Mouse (Mus musculus) Muller cell, postnatal 12 days (primary cell): ENCODE data around the gene Ctsj.
"Not testable (repeated sequence)": the region's sequence is repeated elsewhere in the genome, so short reads cannot be mapped to it uniquely, and the experiment has no call there.

Experiments
- DNase-seq: peaks from one replicate; pipeline ENCODE4 v3.0.0-alpha.2; 2015; ENCODE audit errors: inconsistent ontology term

Gene Ctsj

DNA sequence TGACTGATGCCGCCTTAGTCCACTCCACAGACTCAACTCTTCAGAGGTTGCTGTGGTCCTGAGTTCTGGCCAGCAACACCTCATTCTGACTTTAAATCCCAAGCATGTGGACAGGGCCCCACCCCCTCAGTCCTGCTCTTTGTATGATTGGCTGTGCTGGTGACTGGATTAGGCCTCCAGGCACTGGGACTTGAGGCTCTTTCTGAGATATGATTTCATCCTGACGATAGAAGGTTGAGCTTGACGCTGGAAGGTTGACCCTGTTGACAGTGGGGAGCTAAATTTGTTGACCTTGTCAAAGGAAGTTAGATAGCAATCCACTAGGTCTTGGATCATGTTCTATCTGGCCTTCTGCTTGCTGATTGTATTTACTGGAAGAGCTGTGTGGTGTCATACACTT is at the start of gene Ctsj:
TSS of gene Ctsj (minus strand) at position 101 of the 400 bp plus-strand sequence.
- no peak for DNase-seq

DNA sequence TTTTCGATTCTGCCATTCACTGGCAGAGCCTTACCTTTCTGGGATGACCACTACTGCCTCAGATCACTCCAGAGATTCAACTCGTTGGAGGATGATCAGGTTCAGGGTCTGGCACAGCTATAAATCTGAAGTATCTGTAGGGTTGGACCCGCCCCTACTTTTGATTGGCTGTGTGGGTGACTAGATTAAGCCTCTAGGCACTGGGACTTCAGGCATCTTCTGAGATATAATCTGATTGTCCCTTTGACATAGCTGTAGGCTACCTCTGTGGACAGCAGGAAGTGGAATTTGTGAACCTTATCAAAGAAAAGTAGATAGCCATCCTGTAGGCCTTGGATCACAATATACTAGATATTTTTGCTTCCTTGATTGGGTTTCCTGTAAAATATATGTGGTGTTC is 34.8 kb upstream of the Ctsj start, which contains the start of gene Ctsq:
TSS of gene Ctsq (minus strand) at position 101 of the 400 bp plus-strand sequence.
- DNase-seq, result no peak

DNA sequence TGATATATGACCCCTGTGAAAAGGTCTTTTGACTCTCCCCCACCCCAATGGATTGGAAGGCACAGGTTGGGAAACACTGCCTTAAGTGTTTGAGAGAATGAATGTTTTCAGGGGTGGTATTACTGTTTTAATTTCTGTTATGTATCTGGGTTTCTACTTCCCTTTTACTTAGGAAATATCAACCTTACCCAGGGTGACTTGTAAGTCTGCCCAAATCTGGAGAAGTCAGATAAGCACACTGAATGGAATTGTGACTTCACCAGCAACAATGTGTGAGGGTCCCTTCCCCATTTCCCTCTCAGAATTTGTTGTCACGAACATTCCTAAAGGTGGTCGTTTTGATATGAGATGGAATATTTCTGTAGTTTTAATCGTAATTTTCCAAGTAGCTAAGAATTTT is 17.0 kb upstream of the Ctsj start:
- DNase-seq, result no peak

DNA sequence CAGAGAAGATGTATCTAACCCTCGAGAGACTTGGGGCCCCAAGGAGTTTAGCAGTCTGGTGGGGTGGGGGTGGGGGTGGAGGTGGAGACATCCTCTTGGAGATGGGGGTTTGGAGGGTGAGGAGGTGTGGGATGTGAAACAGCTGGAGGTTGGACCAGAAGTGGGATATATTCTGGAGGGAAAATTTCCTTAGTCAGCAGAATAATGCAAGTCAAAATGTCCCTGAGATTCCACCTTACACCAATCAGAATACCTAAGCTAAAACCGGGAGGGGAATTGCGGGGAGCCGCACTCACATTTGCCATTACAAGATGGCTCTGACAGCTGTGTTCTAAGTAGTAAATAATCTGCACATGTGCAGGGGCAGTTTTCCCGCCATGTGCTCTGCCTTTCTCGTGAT is 16.1 kb upstream of the Ctsj start:
- no peak for DNase-seq

DNA sequence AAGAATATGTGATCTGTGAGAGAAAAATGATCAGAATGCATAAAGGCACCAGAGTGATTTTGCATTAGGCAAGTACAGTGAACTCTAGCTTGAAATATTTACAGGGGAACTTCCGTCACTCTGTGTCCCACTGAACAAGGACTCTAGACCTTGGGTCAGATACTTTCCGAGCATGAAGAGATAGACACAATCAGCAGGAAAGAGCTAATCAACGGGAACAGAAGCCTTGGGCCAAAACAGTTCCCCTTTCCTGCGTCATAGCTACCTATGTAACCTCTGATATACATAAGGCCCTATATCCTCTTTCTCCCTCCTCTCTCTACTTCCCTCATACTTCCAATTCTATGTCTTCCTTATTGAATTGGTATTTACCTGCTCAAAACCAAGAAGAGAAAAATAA is 4.4 kb upstream of the Ctsj start:
- DNase-seq, result no peak

DNA sequence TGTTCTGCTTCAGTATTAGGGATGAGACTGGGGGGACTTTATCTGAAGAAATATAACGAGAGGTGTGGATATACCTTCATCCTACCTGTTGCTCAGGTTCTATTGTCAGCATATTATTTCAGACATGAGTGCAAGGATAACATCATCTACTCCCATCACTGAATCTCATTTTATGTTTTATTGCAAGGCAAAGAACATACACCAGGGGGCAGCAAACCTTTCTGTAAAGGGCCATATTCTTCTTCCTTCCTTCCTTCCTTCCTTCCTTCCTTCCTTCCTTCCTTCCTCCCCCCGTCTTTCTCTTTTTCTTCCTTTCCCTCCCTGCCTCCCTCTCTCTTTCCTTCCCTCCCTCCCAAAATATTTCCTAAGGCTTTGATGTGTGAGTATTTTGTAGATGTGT is 8.2 kb downstream of the Ctsj start:
- no peak for DNase-seq

DNA sequence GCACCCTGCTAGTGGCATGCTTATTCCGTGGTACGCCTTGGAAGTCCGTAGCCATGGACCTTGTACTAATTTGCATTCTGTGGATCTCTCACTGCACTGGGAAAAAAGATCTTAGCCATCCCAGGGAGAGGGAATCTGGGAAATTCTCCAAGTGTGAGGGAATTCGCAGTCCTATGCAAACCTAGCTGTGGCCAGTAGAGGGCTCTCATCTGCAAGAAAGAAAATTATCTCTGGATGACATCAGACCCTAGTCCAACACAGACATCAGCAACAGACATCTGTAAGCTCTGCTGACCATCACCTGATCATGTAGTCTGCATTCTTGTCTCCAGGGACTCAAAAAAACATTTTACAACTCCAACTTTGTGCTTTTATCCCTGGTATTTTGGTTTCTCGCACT is 18.8 kb downstream of the Ctsj start:
- not testable (repeated sequence) for DNase-seq

DNA sequence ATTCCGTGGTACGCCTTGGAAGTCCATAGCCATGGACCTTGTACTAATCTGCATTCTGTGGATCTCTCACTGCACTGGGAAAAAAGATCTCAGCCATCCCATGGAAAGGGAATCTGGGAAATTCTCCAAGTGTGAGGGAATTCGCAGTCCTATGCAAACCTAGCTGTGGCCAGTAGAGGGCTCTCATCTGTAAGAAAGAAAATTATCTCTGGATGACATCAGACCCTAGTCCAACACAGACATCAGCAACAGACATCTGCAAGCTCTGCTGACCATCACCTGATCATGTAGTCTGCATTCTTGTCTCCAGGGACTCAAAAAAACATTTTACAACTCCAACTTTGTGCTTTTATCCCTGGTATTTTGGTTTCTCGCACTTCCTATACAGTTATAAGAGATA is 33.4 kb downstream of the Ctsj start:
- DNase-seq, result not testable (repeated sequence)

DNA sequence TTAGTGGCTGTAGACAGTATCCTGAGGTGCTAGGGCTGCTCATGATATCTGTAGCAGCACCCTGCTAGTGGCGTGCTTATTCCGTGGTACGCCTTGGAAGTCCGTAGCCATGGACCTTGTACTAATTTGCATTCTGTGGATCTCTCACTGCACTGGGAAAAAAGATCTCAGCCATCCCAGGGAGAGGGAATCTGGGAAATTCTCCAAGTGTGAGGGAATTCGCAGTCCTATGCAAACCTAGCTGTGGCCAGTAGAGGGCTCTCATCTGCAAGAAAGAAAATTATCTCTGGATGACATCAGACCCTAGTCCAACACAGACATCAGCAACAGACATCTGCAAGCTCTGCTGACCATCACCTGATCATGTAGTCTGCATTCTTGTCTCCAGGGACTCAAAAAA is 41.8 kb downstream of the Ctsj start:
- DNase-seq, result not testable (repeated sequence)

DNA sequence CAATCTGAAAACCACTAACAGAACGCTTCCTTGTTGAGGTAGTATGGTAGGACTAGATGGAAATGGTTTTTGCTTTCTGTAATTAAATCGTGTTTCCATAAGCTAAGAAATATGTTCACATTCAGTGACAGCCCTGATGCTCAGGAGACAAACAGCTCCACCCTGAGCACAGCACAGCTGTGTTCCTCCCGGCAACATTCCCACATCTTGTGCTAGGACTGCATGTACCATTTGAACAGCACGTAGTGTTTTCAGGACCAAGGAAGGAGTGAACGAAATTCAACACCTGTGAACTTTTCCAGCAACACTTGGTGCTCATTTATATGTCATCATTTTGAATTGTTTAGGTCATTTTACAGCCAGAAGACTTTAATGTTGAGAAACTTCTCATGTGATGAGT is 44.1 kb downstream of the Ctsj start:
- no peak for DNase-seq
